Mouse (Mus musculus) Muller cell, postnatal 12 days (primary cell): Measurements from ENCODE around the gene Il9.

ENCODE experiments used
- DNase-seq: peaks from one replicate; pipeline ENCODE4 v3.0.0-alpha.2; 2015; ENCODE audit errors: inconsistent ontology term

Il9 gene

DNA sequence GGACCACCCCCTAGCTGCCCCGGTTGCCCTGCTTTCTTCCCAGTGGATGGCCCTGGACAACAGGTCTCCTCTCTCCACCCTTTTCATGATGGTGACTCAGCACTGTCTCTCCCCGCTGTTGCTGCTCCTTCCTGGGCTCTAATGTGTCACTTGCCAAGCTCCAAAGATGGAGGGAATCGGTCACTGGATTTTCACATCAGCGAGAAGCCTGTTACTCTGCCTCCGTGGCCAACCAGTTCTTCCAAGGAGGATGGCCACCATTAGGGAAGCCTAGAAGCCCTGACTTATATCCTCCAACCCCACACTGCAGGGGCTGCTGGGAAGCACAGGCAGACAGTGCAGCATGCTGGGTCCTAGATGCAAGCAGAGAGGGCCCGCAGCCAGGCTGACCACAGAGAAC lies 10.8 kb downstream of the Il9 start:
- no peak for DNase-seq

DNA sequence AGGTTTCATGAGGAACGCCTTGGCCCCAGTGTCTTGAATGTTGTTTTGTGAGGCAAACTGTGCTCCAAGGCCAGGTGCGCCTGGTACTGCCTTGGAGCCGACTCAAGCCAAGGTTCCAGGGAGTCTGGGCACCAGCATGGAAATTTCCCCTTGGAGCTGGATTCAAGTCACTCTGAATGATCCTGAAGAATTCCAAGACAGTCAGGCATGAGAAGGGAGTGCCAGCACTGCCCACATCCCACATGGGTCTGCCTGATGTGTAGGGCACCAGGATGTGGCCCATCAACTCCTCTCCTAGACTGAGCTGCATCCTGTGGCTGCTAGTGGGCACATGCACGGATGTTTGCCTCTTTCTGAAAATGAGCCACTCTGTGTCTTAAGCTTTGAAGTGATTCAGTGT lies 13.5 kb downstream of the Il9 start:
- no peak for DNase-seq

DNA sequence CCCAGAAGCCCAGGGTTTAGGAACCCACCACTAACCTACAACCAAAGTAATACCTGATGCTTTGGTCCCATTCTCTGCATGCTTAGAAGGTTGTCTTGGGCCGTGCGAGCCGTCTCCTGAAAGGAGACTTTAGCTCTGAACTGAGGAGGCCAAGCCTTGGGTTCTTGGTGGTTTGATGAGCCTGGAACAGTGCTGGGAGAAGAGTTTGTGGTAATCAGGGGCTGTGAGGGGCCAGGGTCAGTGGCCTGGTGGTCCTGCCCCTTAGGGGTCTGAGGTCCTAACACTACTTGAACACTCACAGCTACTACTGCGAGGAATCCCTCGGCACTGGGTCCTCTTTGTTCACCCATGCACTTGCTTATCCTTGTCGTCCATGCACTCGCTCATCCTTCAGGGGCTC lies 14.3 kb downstream of the Il9 start:
- DNase-seq, result no peak

DNA sequence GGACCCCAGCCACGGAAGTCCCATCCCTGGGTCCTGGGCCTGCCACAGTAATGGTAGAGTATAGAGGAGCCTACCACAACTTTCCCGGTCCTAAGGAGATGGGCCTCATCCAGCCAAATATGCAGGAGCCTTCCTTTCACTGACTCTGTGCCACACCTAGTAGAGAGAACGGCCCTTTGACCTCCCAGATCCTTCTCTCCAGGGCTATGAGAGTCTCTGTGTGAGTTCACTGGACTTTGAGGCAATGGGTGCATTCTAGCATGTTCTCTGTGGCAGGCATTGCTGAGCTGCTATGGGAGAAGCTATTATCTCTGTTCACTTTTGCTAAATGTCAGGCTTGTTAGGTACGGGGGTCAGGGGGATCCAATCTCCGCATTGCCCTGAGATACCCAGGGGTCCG lies 18.3 kb downstream of the Il9 start:
- DNase-seq, result no peak

DNA sequence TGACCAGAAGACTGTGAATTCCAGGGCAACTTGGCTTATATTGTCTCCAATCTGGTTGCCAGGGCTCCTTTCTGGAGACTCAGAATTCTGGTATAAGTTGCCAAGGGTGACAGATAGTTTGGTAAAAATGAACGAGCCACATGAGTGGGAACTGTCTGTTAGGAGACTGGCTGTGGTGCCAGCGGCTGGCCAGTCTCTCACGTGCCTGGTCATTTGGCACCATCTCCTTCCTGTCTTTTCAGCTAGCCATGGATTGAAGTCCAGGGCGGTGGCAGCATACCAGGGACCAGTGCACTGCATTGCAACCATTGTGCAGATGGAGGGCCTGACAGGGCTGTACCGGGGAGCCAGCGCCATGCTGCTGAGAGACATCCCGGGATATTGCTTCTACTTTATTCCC lies 18.8 kb downstream of the Il9 start:
- peak; percentile 16 for DNase-seq

DNA sequence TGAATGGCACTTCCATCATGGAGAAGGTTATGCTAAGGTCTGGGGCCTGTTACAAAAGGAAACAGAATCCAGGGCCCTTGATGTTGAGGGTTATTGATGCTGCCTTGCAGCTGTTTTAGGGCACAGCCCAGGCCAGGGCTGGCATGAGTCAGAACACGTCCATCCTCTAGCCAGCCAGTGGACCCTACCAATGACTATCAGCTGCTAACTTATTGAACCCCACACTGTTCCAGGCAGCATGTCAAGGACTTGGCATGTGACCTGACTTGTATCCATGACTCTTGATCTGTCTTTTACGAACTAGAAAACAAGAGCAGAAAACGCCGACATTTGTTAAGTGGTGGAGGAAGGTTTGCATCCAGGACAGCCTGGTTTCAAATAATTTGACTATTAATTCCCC lies 19.3 kb downstream of the Il9 start:
- no peak for DNase-seq

DNA sequence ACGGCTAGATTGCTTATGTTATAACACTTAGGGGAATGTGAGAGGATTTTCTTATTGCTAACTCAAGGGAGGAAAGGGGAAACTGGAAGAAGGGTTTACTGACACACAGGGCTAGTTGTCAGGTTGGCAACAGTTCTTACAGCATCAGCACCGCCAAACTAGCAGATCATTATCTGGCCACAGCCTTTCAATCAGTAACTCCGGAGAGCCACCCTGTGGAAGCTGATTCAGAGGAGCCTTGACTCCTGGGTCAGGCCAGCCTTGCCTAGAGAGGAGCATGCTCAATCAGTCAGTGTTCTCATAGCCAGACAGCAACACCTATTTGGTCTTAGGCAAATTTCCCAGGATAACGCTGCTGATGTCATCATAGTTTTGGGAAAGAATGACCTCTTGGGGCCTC lies 20.6 kb downstream of the Il9 start:
- no peak for DNase-seq

DNA sequence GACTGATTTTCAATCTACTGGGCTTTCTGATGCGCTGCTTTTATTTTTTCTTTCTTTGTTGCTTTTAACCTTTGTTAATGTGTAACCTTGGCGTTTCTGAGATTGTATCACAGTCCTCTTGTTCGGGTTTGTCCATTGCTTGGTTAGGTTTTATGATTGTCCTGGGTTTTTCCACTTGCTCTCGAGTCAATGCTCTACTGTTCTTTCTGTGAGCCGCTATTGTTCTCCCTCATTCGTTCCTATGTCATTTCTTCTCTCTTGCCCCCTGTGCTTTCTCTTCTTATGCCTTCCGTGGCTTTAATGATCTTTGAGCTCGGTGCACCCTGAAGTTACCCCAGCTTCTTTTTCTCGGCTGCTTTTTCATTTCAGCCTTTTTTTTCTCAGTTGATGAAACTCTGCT lies 24.0 kb downstream of the Il9 start:
- DNase-seq, result no peak

DNA sequence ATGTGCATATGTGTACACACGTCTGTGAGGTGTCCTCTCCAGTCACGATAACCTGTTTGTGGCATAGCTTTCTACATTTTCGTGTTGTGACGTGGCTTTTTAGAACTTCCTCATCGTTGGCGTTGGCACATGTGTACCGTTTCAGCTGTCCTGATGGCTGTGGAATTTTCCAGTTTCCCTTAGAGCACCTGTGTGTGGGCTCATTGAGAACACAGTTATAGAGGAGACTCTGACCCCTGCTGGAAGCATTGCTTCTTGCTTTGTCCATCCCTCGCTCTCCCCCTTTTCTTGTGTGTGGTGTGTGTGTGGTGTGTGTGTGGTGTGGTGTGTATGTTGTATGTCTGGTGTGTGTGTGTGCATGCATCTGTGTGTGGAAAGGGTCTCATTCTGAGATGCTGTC lies 32.0 kb downstream of the Il9 start:
- DNase-seq, result no peak

DNA sequence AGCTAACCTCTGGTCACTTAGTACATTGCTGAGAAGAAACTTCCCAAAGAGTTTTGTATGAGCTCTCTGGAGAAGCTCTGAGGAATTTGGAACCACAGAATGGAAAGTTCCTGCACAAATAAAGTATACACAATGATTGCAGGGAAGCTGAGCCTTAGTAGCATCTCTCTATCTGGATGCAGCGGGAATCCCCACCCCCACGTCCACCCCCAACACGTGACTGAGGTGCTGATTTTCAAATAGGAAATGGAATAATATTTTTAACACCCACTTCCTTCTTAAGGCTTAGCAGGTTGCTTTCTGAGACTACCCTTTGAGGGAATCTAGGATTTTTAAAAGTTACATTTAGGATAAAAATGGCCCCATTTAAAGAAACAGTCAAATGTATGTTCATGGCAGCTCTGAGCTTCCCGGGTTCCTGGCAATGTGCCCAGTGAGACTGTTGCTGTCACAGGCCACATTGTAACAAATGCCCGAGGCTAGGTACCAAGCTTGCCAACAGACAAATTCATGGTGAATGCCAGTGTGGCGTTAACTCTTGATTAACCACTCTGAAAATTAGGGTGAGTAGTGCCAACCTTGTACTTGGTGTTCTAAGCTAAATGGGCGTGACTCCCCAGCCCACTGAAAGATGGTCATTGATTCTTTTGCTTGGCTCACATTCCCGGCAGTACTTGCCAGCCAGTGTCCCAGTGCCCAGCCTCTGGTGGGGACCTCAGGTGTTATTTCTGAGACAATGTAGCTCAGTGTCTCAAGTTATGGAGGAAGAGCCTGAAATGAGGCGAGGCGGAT lies 32.6 kb downstream of the Il9 start:
- DNase-seq, result peak; percentile 80

DNA sequence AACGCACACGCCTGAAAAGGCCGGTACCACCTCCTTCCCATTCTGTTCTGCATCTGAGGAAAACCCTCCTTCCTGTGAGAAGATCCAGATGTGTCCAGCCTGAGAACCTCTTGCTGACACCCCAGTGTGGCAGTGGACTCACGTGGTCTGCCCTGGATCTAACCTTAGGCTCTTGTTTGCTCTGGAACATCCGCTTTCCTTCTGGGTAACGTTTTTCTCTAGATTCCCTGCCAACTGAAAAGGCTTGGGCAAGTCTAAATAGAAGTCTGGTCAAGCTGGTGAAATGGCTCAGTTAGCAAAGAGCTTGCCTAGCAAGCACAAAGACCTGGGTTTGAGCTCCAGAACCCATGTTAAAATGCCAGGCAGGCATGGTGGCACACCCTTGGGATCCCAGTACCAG lies 37.0 kb downstream of the Il9 start:
- no peak for DNase-seq

DNA sequence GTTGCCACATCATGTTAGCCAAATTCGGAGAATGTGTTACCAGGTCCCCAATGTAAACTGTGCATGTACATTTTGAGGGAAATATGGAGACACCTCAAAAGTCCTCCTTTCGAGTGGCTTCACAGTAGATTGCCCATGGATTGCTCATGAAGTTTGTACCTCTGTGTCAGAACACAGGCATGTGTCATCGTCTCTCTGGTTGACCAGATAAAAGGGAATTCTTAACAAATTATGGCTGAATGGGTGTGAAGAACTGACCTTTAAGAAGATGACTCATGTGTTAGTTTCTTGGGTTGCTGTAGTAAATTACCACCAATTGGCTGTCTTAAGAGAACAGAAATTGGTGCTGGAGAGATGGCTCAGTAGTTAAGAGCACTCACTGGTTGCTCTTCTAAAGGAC lies 37.9 kb downstream of the Il9 start:
- peak; percentile 76 for DNase-seq

DNA sequence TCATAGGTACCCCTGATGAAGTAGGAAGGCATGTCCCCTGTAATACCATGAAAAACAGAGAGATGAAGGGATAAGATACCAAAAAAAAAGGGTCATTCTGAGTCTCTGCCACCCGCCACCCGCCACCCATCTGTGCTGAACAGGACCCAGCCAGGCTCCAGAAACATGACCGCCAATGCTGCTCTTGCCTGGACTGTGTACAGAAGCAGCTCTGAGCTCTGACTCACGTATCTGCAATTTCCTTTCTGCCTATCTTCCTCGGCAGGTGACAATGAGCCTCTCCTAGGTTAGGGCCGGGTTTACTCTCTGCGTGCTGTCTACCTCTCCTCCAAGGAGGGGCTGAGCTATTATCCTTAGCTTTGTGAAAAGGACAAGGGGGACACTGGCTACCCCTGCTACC lies 38.6 kb downstream of the Il9 start:
- DNase-seq, result no peak

DNA sequence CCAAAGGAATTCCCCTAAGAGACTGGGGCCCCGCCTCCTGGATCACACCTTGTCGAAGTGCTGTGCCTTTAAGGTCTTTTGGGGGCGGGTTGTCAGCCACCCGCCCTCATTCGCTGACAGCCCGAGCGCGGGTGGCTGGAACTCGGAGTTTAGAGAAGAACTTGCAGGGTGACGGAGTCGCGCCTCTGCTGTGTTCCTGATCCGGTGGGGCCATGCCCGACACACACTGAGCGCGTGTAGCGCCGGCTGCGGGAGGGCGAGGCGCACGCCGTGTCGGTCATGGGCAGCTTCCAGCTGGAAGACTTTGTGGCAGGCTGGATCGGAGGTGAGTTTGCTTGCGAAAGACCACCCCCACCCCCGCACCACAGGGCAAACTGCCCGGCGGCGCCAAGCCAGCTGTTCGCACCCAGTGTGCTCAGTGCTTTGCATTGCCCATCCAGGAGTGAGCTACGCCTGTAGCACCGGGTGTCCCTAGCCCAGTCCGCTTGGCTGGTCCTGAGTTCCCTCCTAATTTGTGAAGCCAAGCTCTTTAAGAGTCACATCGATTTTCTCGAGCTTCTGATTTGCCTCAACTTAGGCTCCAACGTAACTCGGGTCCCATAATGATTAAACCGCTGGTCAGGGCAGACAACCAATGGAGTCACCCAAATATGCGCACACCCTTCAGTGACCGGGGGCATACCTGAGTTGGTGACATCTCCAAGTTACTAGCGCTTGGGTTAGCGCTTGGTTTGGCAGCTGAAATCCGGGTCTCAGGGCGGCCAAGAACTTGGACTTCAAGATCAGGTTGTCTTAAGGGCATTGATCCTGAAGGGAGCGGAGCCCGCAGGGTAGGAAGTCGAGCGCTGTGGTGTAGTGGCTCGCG lies 43.6 kb downstream of the Il9 start, which contains the start of gene Slc25a48:
Slc25a48 (plus strand) TSS at position 145 of the 865 bp plus-strand sequence.
- peak; percentile 45 for DNase-seq

DNA sequence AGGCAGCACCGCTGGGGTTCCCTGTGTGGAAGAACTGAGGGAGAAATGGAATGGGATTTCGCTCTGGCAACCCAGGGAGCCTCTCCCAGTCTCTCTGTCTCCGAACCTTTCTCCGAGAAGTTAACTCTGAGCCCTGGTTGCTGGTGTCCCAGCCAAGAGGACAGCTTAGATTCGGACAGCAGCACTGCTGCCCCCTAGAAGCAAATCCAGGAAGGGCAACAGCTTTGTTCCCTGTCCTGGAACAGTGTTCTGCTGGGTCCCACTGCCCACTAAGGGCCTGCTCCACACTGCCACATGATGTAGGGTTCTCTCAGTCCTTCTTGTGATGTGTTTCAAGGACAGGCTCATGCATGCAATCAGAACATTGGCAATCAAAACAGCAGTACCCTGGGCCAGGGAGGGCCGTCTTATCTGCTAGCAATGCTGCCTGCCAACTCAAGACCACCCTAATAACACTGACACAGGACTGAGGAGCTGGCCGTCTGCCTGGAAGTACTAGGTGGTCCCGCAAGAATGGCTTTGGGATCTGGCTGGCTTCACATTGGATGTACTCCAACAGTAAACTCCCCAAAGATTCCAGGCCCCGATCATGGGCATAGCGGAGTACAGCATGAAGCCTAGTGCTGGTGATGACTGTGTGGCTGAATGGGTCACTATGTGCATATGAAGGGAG lies 46.3 kb downstream of the Il9 start:
- DNase-seq, result no peak

DNA sequence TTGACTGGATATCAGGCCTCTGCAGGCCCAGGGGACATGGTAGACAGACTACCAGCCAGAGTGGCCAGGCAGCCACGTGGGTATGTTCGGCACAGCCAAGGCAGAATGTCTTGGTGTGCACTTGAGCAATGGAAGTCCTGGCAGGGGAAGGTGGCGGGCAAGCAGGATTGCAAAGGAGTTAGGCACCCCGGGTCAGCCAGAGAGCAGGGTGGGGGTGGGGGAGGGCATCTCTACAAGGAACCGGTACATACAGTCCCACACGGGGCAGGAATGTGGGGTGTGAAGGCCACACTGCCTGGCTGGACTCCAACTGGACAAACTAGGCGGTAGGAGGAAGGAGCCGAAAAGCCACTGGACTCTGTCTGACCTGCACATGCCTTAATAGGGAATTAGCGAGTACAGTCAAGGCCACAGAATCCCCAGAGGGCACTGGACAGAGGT lies 47.7 kb downstream of the Il9 start:
- no peak for DNase-seq

DNA sequence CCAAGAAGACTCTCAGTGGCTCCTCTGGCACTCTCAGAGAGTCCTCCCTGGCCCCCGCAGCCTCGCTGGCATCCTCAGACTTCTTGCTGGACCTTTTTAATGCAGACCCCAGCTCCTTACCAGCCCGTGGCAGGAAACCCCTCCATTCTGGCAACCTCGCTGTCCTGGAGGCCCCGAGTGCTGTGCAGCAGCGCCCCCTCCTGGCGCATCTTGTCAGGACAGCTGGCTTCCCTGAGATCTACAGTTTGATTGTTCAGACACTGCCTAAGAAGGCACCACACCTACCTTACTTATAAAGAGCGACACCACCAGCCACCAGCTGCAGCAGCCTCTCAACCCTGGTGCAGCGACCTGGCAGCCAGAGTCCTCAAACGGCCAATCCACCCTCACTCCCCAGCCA lies 48.6 kb downstream of the Il9 start:
- DNase-seq, result peak; percentile 14

DNA sequence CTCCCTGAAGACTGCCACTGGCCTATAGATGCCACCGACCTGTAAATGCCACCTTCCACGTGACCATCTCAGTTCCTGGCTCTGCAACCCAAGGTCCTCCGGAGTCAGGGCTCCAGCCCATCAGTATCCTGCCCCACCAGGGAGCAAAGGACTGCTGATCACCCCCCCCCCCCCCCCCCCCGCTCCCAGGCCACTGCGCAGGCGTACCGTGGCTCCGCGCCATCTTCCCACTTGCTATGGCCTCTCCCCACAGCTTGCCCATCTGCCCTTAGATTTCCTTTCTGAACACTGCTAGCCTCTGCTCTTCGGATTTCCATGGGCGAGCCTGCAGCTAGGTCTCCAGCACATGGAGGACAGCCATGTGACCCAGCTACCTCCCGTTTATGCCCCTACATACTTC lies 49.5 kb downstream of the Il9 start:
- no peak for DNase-seq
